Mouse (Mus musculus) ES-Bruce4 (cell line): ENCODE measurements around the gene Rasa3. TPM values are rescaled to one million over a fixed set of nuclear protein-coding genes. Genes with fewer than 3 reads are reported as not detected.

Experiments used
- H3K27ac ChIP-seq: 2 replicates; pipeline ENCODE4 v1.5.1; 2012; ENCODE audit warnings: low read length, inconsistent platforms; ENCODE audit not compliant: insufficient read depth
- H3K27me3 ChIP-seq: 2 replicates; pipeline ENCODE4 v1.6.1; 2012; ENCODE audit warnings: mild to moderate bottlenecking, low read length, inconsistent platforms; ENCODE audit not compliant: control insufficient read depth, poor library complexity, insufficient read depth, severe bottlenecking
- H3K36me3 ChIP-seq: 2 replicates; pipeline ENCODE4 v1.6.1; 2012; ENCODE audit warnings: inconsistent platforms, mild to moderate bottlenecking, low read length, moderate library complexity; ENCODE audit not compliant: control insufficient read depth, poor library complexity, insufficient read depth, severe bottlenecking
- H3K4me1 ChIP-seq: one replicate; pipeline ENCODE4 v1.8.1; 2011; ENCODE audit warnings: low read length; ENCODE audit not compliant: control insufficient read depth, insufficient read depth
- H3K4me3 ChIP-seq: 2 replicates; pipeline ENCODE4 v1.5.1; 2011; ENCODE audit warnings: low read depth, mild to moderate bottlenecking, low read length
- H3K9ac ChIP-seq: 2 replicates; pipeline ENCODE4 v1.6.1; 2012; ENCODE audit warnings: low read depth, mild to moderate bottlenecking, inconsistent platforms; ENCODE audit not compliant: poor library complexity, severe bottlenecking
- H3K9me3 ChIP-seq: replicated peaks from 2 replicates; pipeline ENCODE4 v1.6.1; 2012; ENCODE audit warnings: mild to moderate bottlenecking, low read length, inconsistent platforms; ENCODE audit not compliant: control insufficient read depth, poor library complexity, insufficient read depth, severe bottlenecking
- CTCF ChIP-seq: IDR thresholded peaks from one replicate; pipeline ENCODE4 v1.8.1; 2011; ENCODE audit warnings: low read depth, low read length
- EP300 ChIP-seq: IDR thresholded peaks from 2 replicates; pipeline ENCODE4 v1.6.1; 2011; ENCODE audit warnings: low read depth, low read length; ENCODE audit not compliant: insufficient read depth
- POLR2A ChIP-seq: IDR thresholded peaks from one replicate; pipeline ENCODE4 v1.8.1; 2011; ENCODE audit warnings: low read length; ENCODE audit not compliant: insufficient read depth
- polyA plus RNA-seq: library from polyadenylated mRNA; stranded (reverse); fragments of >200 nt; gene quantifications from 2 replicates; pipeline ENCODE4 v1.2.4, GENCODE M21; 2011; ENCODE audit warnings: low read depth; ENCODE audit not compliant: missing spikeins, insufficient read depth, insufficient read length

The Rasa3 gene
- polyA plus RNA-seq, 1 experiment, result 14.5 TPM

- no peak for TF ChIP-seq EP300
- TF ChIP-seq POLR2A, result no peak
- TF ChIP-seq CTCF, result no peak
- Histone ChIP-seq H3K4me3 (no peak overlapping the region), H3K9ac (no peak overlapping the region)
Measured at GRCm38 (mm10) chr8:13557526-13557925, 119.9 kb downstream of the Rasa3 start.

GRCm38 (mm10) chr8:13551574-13551830 lies 125.9 kb downstream of the Rasa3 start:
- Histone ChIP-seq H3K9ac (no peak overlapping the region), H3K4me1 (peaks cover 8% of the 10 kb centered on the region), H3K27me3 (no peaks in the 10 kb centered on the region), H3K36me3 (no peaks in the 10 kb centered on the region), H3K4me3 (no peak overlapping the region), H3K27ac (no peak overlapping the region), H3K9me3 (no peaks in the 10 kb centered on the region)
- TF ChIP-seq EP300, result no peak
- TF ChIP-seq CTCF, result no peak
- no peak for TF ChIP-seq POLR2A

More at GRCm38 (mm10) chr8:13557526-13557925, 119.9 kb downstream of the Rasa3 start:
- Histone ChIP-seq H3K27me3 (no peaks in the 10 kb centered on the region), H3K4me1 (no peaks in the 10 kb centered on the region), H3K27ac (no peak overlapping the region), H3K9me3 (no peaks in the 10 kb centered on the region), H3K36me3 (no peaks in the 10 kb centered on the region)

GRCm38 (mm10) chr8:13550718-13551573 lies 126.5 kb downstream of the Rasa3 start:
- H3K27ac ChIP-seq, result no peak overlapping the region
- H3K27me3 ChIP-seq, result no peaks in the 10 kb centered on the region
- no peak overlapping the region for H3K4me3 ChIP-seq
- TF ChIP-seq EP300, result no peak
- peak; percentile 91 for TF ChIP-seq CTCF
- no peak overlapping the region for H3K9ac ChIP-seq
- no peaks in the 10 kb centered on the region for H3K36me3 ChIP-seq
- peaks cover 8% of the 10 kb centered on the region for H3K4me1 ChIP-seq
- H3K9me3 ChIP-seq, result no peaks in the 10 kb centered on the region

GRCm38 (mm10) chr8:13548831-13549230 lies 128.6 kb downstream of the Rasa3 start:
- H3K9ac ChIP-seq, result peak overlapping the region; percentile 40
- H3K27ac ChIP-seq, result peak overlapping the region; percentile 78
- H3K9me3 ChIP-seq, result no peaks in the 10 kb centered on the region
- no peaks in the 10 kb centered on the region for H3K27me3 ChIP-seq
- H3K36me3 ChIP-seq, result no peaks in the 10 kb centered on the region
- TF ChIP-seq CTCF (no peak), EP300 (peak; percentile 97)
- peak overlapping the region; percentile 19; the same call in 1 of the 2 replicates for H3K4me3 ChIP-seq
- peaks cover 8% of the 10 kb centered on the region for H3K4me1 ChIP-seq

- Histone ChIP-seq H3K9ac (peak overlapping the region; percentile 40), H3K4me1 (peaks cover 8% of the 10 kb centered on the region), H3K4me3 (no peak overlapping the region), H3K27me3 (no peaks in the 10 kb centered on the region), H3K9me3 (no peaks in the 10 kb centered on the region), H3K36me3 (no peaks in the 10 kb centered on the region), H3K27ac (no peak overlapping the region)
- no peak for TF ChIP-seq POLR2A
- 0 out of 2 replicates have a peak, but pooled peaks have one; percentile 31 for TF ChIP-seq EP300
- TF ChIP-seq CTCF, result peak; percentile 72
Measured at GRCm38 (mm10) chr8:13548235-13548634, 129.2 kb downstream of the Rasa3 start.

GRCm38 (mm10) chr8:13546421-13546820 lies 131.0 kb downstream of the Rasa3 start:
- TF ChIP-seq POLR2A, result no peak
- TF ChIP-seq CTCF, result no peak
- H3K9ac ChIP-seq, result no peak overlapping the region
- H3K36me3 ChIP-seq, result no peaks in the 10 kb centered on the region
- H3K27ac ChIP-seq, result no peak overlapping the region
- H3K9me3 ChIP-seq, result no peaks in the 10 kb centered on the region
- no peak overlapping the region for H3K4me3 ChIP-seq
- H3K27me3 ChIP-seq, result no peaks in the 10 kb centered on the region
- peaks cover 8% of the 10 kb centered on the region for H3K4me1 ChIP-seq
